Mouse (Mus musculus) neural tube, embryonic 11.5 days (tissue): ENCODE data around the gene Mfsd4b3. TPM values are rescaled to one million over a fixed set of nuclear protein-coding genes. Genes with fewer than 3 reads are reported as not detected.
"Not testable (repeated sequence)": the region's sequence is repeated elsewhere in the genome, so short reads cannot be mapped to it uniquely, and the experiment has no call there.

Source experiments
- ATAC-seq: fragments of 200-750 bp; cut with Nextera tagmentation; 2 replicates; pipeline ENCODE4 v1.8.0; 2017; ENCODE audit warnings: moderate number of reproducible peaks, mild to moderate bottlenecking, moderate TSS enrichment, moderate library complexity; ENCODE audit not compliant: insufficient read depth, low FRiP score, low TSS enrichment
- DNase-seq: peaks from one replicate; pipeline ENCODE4 v3.0.0-alpha.2; 2015; ENCODE audit warnings: low spot score
- H3K27ac ChIP-seq: fragments of 300-500 bp; sonication (generic); 2 replicates; pipeline ENCODE4 v1.5.1; 2014; ENCODE audit warnings: low read depth, mild to moderate bottlenecking, low read length
- H3K27me3 ChIP-seq: fragments of 300-500 bp; sonication (generic); 2 replicates; pipeline ENCODE4 v1.6.1; 2014; ENCODE audit warnings: mild to moderate bottlenecking, low read length, mixed read lengths; ENCODE audit not compliant: control insufficient read depth, insufficient read depth
- H3K36me3 ChIP-seq: fragments of 300-500 bp; sonication (generic); 2 replicates; pipeline ENCODE4 v1.6.1; 2014; ENCODE audit warnings: mild to moderate bottlenecking, low read length, moderate library complexity, mixed read lengths; ENCODE audit not compliant: control insufficient read depth, insufficient read depth
- H3K4me1 ChIP-seq: fragments of 300-500 bp; sonication (generic); 2 replicates; pipeline ENCODE4 v1.6.1; 2014; ENCODE audit warnings: low read length, mixed read lengths; ENCODE audit not compliant: control insufficient read depth, insufficient read depth
- H3K4me2 ChIP-seq: fragments of 300-500 bp; sonication (generic); 2 replicates; pipeline ENCODE4 v1.6.1; 2014; ENCODE audit warnings: low read depth, mild to moderate bottlenecking, moderate library complexity
- H3K4me3 ChIP-seq: fragments of 300-500 bp; sonication (generic); 2 replicates; pipeline ENCODE4 v1.5.1; 2014; ENCODE audit warnings: low read depth, low read length
- H3K9ac ChIP-seq: fragments of 300-500 bp; sonication (generic); 2 replicates; pipeline ENCODE4 v1.6.1; 2014; ENCODE audit warnings: mild to moderate bottlenecking, low read length
- H3K9me3 ChIP-seq: fragments of 300-500 bp; sonication (generic); 2 replicates; pipeline ENCODE4 v1.6.1; 2016; ENCODE audit warnings: low read length; ENCODE audit not compliant: control insufficient read depth
- WGBS: fragments of 180-500 bp; shearing (Covaris S2); extraction: QIAGEN DNeasy Blood & Tissue Kit; methylation state at CpG from one replicate; pipeline ENCODE4 v1.1.7; 2014; 5-methylcytosine and 5-hydroxymethylcytosine counted together
- polyA plus RNA-seq: library from polyadenylated mRNA; unstranded; fragments of >200 nt; fragmentation: Nextera tagmentation; extraction: Ambion mirVana; gene quantifications from 2 replicates; pipeline ENCODE4 v1.2.1, GENCODE M21; 2014

The Mfsd4b3 gene
- not detected in 2 replicates for polyA plus RNA-seq

DNA sequence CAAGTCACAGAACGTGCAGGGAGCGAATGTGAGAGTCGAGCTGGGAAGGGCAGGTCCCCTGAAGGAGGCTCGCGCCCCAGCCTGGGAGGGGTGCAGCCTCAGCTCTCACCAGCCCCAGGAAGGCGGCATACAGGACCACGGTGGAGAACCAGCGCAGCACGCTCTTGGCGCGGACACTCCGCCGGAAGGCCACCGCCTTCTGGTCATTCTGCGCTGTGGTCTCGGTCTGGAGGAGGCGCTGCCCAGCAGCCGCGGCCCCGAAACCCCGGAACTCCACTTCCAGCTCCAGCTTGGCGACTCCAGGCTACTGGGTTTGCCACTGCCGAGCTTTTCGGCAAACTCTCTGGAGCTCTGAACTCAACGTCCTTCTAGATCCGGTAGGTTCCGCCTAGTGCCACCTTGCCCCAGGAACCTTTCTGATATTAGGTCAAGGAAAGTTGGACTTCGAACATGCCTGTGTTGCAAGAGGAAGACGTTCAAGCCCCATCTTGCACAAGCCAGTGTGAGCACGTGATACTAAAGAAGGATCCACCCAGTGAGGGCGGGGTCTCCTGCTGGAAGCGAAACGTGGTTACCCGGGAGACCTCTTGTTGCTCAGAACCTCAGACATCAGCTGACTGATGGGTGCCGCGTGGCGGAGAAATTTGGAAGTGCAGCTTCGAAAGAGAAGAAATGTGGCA lies at the start of gene Mfsd4b3:
Mfsd4b3 (minus strand) TSS at position 393 of the 680 bp plus-strand sequence.
- H3K9ac ChIP-seq = peak within 1 kb of the TSS; percentile 56
- under 1% methylated on average over 38 of the region's 38 CpGs for WGBS
- no peaks in the 10 kb centered on the region for H3K4me1 ChIP-seq
- H3K27me3 ChIP-seq = no peaks in the 10 kb centered on the region
- no peak within 1 kb of the TSS for H3K27ac ChIP-seq
- no peaks in the 10 kb centered on the region for H3K36me3 ChIP-seq
- DNase-seq (peak; percentile 92), ATAC-seq (peak; percentile 98)
- peak within 1 kb of the TSS; percentile 48 for H3K4me3 ChIP-seq
- H3K4me2 ChIP-seq = peak within 1 kb of the TSS; percentile 86
- H3K9me3 ChIP-seq = no peaks in the 10 kb centered on the region

- Histone ChIP-seq H3K27ac (no peak overlapping the region), H3K27me3 (no peaks in the 10 kb centered on the region), H3K4me3 (no peak overlapping the region), H3K36me3 (no peaks in the 10 kb centered on the region), H3K4me1 (no peaks in the 10 kb centered on the region), H3K9ac (no peak overlapping the region), H3K9me3 (no peaks in the 10 kb centered on the region), H3K4me2 (no peak overlapping the region)
- 87% methylated on average over 11 of the region's 11 CpGs for WGBS
- DNase-seq (no peak), ATAC-seq (no peak)
Observed at GRCm38 (mm10) chr10:40009591-40009990, 49.6 kb upstream of the Mfsd4b3 start.

DNA sequence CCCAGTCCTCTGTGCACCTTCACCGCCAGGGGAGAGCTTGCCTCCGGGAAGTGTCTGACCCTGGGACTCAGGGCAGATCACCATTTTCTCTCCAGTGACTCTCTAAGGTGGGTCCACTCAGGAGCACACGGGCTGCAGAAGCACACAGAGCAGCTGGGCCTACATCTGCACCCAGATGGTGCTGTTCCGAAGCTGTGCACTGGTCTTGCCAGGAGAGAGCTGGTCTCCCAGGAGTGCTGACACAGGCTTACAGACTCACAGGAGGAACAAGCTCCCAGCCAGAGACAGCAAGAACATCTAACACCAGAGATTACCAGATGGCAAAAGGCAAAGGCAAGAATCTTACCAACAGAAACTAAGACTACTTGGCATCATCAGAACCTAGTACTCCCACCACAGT lies 48.9 kb upstream of the Mfsd4b3 start:
- ATAC-seq, H3K4me3 ChIP-seq, H3K9ac ChIP-seq, H3K4me1 ChIP-seq, H3K27ac ChIP-seq, H3K4me2 ChIP-seq, DNase-seq, H3K36me3 ChIP-seq, H3K9me3 ChIP-seq, H3K27me3 ChIP-seq: not testable (repeated sequence)
- WGBS = 84% methylated on average over 4 of the region's 4 CpGs

DNA sequence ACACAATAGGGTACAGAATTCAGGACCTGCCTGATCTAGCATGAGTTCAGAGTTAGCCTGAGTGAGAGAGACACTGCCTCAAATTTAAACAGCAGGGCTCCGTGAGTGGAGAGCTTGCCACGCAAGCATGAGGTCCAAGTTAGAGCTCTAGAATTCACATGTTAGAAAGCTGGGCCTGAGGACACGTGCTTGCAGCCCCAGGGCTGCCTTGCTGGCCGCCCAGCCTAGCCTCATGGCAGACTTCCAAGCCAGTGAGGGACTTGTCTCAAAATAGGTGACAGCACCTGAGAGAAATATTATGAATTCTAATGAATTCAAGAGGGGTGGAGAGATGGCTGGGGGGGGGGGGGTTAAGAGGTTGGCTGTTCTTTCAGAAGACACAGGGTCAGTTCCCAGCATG lies 48.0 kb upstream of the Mfsd4b3 start:
- no peaks in the 10 kb centered on the region for H3K27me3 ChIP-seq
- H3K9ac ChIP-seq = no peak overlapping the region
- no peak overlapping the region for H3K4me2 ChIP-seq
- no peaks in the 10 kb centered on the region for H3K4me1 ChIP-seq
- no peak for DNase-seq
- no peaks in the 10 kb centered on the region for H3K36me3 ChIP-seq
- 84% methylated on average over 4 of the region's 4 CpGs for WGBS
- ATAC-seq = no peak
- no peak overlapping the region for H3K27ac ChIP-seq
- H3K9me3 ChIP-seq = no peaks in the 10 kb centered on the region
- no peak overlapping the region for H3K4me3 ChIP-seq

DNA sequence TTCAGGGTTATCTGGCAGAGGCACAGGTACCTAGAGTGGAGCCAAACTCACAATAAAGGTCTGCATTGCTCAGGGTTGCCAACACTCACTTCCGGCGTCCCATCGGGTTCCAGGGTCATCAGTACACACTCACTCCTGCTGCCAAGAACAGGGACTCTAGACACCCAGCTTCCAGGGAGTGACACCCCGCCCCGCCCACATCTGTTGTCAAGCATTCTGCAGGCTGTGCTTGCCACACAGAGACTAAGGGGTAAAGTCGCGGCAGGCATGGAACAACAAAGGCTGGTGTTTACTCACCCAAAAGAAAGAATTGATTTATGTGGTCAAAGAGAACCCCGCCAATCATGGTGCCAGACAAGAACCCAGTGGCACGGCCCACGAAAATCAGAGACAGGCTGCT lies 47.0 kb upstream of the Mfsd4b3 start:
- WGBS = 62% methylated on average over 10 of the region's 10 CpGs
- no peak for DNase-seq
- no peak for ATAC-seq
- Histone ChIP-seq H3K9me3 (no peaks in the 10 kb centered on the region), H3K4me1 (no peaks in the 10 kb centered on the region), H3K4me3 (no peak overlapping the region), H3K36me3 (no peaks in the 10 kb centered on the region), H3K4me2 (no peak overlapping the region), H3K27ac (no peak overlapping the region), H3K27me3 (no peaks in the 10 kb centered on the region), H3K9ac (no peak overlapping the region)

DNA sequence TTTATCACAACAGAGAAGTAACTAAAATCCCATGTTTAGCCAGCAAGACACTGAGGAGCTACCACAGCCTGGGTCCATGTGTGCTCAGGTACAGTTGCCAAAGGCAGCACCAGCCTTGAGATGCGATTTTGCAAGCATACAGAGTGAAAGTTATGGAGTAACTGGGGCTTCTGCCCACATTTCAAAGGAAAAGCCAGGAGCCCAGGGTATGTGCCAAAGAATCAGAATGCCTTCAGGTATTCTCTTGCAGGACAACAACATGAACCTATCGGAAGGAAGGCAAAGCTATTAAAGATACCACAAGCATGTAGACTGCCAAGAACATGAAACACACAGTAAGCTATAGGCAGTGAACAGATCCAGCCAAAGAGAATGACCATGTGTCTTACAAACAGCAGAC lies 40.8 kb upstream of the Mfsd4b3 start:
- WGBS = 91% methylated on average over 2 of the region's 2 CpGs
- Histone ChIP-seq H3K27me3 (no peaks in the 10 kb centered on the region), H3K9ac (no peak overlapping the region), H3K4me1 (no peaks in the 10 kb centered on the region), H3K4me3 (no peak overlapping the region), H3K27ac (no peak overlapping the region), H3K4me2 (no peak overlapping the region), H3K9me3 (no peaks in the 10 kb centered on the region), H3K36me3 (no peaks in the 10 kb centered on the region)
- ATAC-seq (no peak), DNase-seq (no peak)

DNA sequence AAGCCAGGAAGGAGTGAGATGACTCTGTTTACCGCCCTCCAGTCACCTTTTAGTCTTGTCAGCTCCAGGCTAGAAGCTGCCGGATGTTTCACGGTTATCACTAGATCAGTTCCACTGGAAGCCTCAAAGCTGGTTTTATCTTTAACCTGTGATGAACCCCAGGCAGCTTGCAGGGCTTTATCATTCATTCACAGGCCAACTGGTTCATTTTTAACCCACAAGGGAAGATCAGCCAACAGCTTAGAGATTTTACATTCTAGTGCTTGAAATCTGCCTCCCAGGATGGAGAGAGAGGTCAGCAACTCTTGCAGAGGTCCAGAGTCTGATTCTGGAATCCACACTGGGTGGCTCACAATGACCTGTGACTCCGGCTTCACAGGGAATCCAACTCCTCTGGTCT lies 31.2 kb upstream of the Mfsd4b3 start:
- Histone ChIP-seq H3K9me3 (no peaks in the 10 kb centered on the region), H3K9ac (no peak overlapping the region), H3K4me3 (no peak overlapping the region), H3K4me2 (no peak overlapping the region), H3K27me3 (no peaks in the 10 kb centered on the region), H3K4me1 (no peaks in the 10 kb centered on the region), H3K27ac (no peak overlapping the region), H3K36me3 (no peaks in the 10 kb centered on the region)
- DNase-seq (no peak), ATAC-seq (no peak)
- 80% methylated on average over 4 of the region's 4 CpGs for WGBS

DNA sequence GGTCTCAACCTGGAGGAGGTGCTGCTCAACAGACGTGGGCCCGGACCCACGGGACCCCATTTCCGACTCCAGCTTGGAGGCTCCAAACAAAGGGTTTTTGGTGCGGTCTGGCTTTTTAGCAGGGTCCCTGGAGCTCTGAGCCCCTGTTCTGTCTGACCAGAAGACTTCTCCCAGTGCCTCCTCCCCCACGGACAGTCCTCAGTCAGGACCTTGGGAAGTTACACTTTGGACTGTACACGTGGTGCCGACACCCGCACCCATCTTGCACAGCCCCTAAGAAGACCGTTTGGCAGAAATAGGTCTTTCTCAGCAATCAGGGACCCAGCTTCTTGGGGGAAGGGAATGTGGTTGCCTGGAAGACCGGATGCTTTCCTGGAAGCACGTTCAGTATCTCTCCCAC lies 26.5 kb upstream of the Mfsd4b3 start, which contains the start of gene Mfsd4b5:
Mfsd4b5 (minus strand) TSS at position 181 of the 400 bp plus-strand sequence.
- Histone ChIP-seq H3K4me1 (no peaks in the 10 kb centered on the region), H3K36me3 (no peaks in the 10 kb centered on the region), H3K9me3 (no peaks in the 10 kb centered on the region), H3K27ac (no peak within 1 kb of the TSS), H3K4me3 (no peak within 1 kb of the TSS), H3K9ac (no peak within 1 kb of the TSS), H3K4me2 (no peak within 1 kb of the TSS), H3K27me3 (no peaks in the 10 kb centered on the region)
- DNase-seq (no peak), ATAC-seq (no peak)
- 92% methylated on average over 12 of the region's 12 CpGs for WGBS

DNA sequence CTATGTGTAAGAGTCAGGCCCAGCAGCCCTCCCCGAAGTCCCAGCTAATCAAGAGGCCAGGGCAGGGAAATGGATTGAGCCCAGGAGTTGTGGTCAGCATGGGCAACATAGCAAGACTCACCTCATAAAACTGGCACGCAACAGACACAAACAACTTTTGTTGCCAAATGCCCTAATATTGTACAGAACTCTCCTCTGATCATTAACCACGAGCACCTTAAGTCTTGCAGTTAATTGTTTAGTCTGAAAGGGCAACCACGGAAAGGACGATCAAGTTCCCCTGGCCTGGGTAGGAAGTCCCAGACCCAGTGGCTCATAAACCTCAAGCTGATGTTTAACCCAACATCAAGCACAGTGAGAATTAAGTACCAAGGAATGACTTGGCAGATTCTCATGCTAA lies 22.7 kb upstream of the Mfsd4b3 start:
- Histone ChIP-seq H3K4me3 (no peak overlapping the region), H3K9ac (no peak overlapping the region), H3K36me3 (no peaks in the 10 kb centered on the region), H3K4me1 (no peaks in the 10 kb centered on the region), H3K27me3 (no peaks in the 10 kb centered on the region), H3K4me2 (no peak overlapping the region), H3K27ac (no peak overlapping the region), H3K9me3 (peaks cover 5% of the 10 kb centered on the region; the same call in 1 of the 2 replicates)
- 68% methylated on average over 5 of the region's 5 CpGs for WGBS
- ATAC-seq (no peak), DNase-seq (no peak)
